2 mouse cellular contexts compared by ENCODE assay signal in the genomic region with DNA sequence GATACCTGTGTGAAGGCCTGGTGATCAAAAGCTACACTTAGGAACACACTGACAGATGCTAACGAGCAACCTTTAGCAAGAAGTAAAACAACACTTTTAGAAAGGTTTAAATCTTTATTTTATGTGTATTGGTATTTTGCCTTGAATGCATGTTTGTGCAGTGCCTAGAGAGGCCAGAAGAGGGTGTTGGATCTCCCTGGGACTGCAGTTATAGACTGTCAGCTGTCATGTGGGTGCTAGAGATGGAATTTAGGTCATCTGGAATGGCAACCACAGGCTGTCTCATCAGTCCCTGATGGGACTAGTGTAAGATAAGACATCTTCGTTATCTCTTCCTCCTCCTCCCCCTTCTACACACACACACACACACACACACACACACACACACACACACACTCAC.
A peak's percentile ranks its signal among the peaks of the same experiment; 100 is the strongest.
TF ChIP-seq lines count a peak whose summit lies in the region.

No protein-coding gene starts in this region.

TF ChIP-seq in C2C12, 6 proteins besides CTCF, POLR2A, EP300 and RAD21:
- no peak for TF ChIP-seq MAX (IDR thresholded peaks at IDR 0.05)
- no peak for TF ChIP-seq CEBPB (IDR thresholded peaks at IDR 0.05; ENCODE audit: low read depth)
- TF ChIP-seq USF1 (IDR thresholded peaks at IDR 0.05; ENCODE audit: low read depth), result no peak
- no peak for TF ChIP-seq FOSL1 (IDR thresholded peaks at IDR 0.05; ENCODE audit: insufficient read depth, low read length, poor library complexity, severe bottlenecking)
- TF ChIP-seq MYOD1 (IDR thresholded peaks at IDR 0.05; ENCODE audit: control insufficient read depth, insufficient read length, low read depth), result peak; percentile 50
TF ChIP-seq in C2C12: peak in this region for 1.

TF ChIP-seq in MEL, 35 proteins besides CTCF, POLR2A, EP300 and RAD21:
- no peak for TF ChIP-seq NELFE (IDR thresholded peaks at IDR 0.05; ENCODE audit: low read depth, low read length)
- TF ChIP-seq USF1 (IDR thresholded peaks at IDR 0.05; ENCODE audit: low read depth, low read length), result 0 out of 2 replicates have a peak, but pooled peaks have one; percentile 23
- peak; percentile 54 for TF ChIP-seq SMC3 (IDR thresholded peaks at IDR 0.05; ENCODE audit: low read depth, low read length)
